Mouse (Mus musculus) retina, adult 2 months (tissue): ENCODE results near the gene Rb1.

Experiments used
- DNase-seq: peaks from one replicate; pipeline ENCODE4 v3.0.0-alpha.2; 2012; ENCODE audit warnings: low read depth, low spot score

Gene Rb1

GRCm38 (mm10) chr14:73271807-73272206 is 53.8 kb downstream of the Rb1 start:
- DNase-seq = no peak

GRCm38 (mm10) chr14:73266166-73266565 is 59.5 kb downstream of the Rb1 start:
- DNase-seq = no peak

- DNase-seq = no peak
Measured at GRCm38 (mm10) chr14:73262210-73262609, 63.4 kb downstream of the Rb1 start.

- DNase-seq = no peak
Measured at GRCm38 (mm10) chr14:73258181-73258580, 67.4 kb downstream of the Rb1 start.

- no peak for DNase-seq
Measured at GRCm38 (mm10) chr14:73257348-73257747, 68.3 kb downstream of the Rb1 start.

GRCm38 (mm10) chr14:73255426-73255970 is 70.1 kb downstream of the Rb1 start:
- no peak for DNase-seq

- no peak for DNase-seq
Measured at GRCm38 (mm10) chr14:73254412-73254811, 71.2 kb downstream of the Rb1 start.

GRCm38 (mm10) chr14:73253453-73254251 is 72.0 kb downstream of the Rb1 start:
- no peak for DNase-seq

- DNase-seq = no peak
Measured at GRCm38 (mm10) chr14:73252276-73252675, 73.3 kb downstream of the Rb1 start.

GRCm38 (mm10) chr14:73250056-73250455 is 75.6 kb downstream of the Rb1 start:
- no peak for DNase-seq

GRCm38 (mm10) chr14:73244061-73244597 is 81.5 kb downstream of the Rb1 start:
- no peak for DNase-seq

GRCm38 (mm10) chr14:73239857-73240256 is 85.8 kb downstream of the Rb1 start:
- no peak for DNase-seq

- no peak for DNase-seq
Measured at GRCm38 (mm10) chr14:73239291-73239690, 86.3 kb downstream of the Rb1 start.

- DNase-seq = no peak
Measured at GRCm38 (mm10) chr14:73238498-73239250, 86.9 kb downstream of the Rb1 start.

- no peak for DNase-seq
Measured at GRCm38 (mm10) chr14:73237848-73238321, 87.7 kb downstream of the Rb1 start, which contains the start of gene Lpar6. Lpar6 (plus strand) TSS chr14:73237895.

- DNase-seq = no peak
Measured at GRCm38 (mm10) chr14:73234468-73235031, 91.1 kb downstream of the Rb1 start.

GRCm38 (mm10) chr14:73231286-73231982 is 94.2 kb downstream of the Rb1 start:
- no peak for DNase-seq

- no peak for DNase-seq
Measured at GRCm38 (mm10) chr14:73226849-73227248, 98.8 kb downstream of the Rb1 start.

GRCm38 (mm10) chr14:73226346-73226745 is 99.3 kb downstream of the Rb1 start:
- DNase-seq = no peak

- no peak for DNase-seq
Measured at GRCm38 (mm10) chr14:73222316-73222970, 103.2 kb downstream of the Rb1 start.

GRCm38 (mm10) chr14:73217062-73217461 is 108.6 kb downstream of the Rb1 start:
- DNase-seq = no peak
